Mouse (Mus musculus): ENCODE data around the gene 1110017D15Rik.

DNA sequence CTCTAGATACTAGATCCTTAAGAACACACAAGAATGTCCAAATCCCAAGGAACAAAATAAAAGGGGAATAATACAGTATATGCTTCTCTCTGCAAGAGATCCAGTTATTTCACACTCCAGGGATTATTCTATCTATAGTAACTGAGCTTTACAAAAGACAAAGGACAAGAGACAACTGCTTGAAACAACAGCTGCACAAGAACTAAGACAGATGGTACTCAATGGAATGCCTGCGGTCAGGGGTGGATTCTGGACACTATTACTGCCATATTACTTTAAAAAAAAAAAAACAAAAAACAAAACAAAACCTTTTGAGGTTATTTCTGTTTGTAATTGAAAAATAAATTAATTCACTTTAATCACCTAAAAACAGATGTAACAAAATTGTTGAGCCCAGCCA lies 56.4 kb downstream of the 1110017D15Rik start:
- no peak for TF ChIP-seq GATA2 (IDR thresholded peaks at IDR 0.05; ENCODE audit: borderline replicate concordance, low read depth, low read length)
- TF ChIP-seq TAL1 (conservative IDR thresholded peaks at IDR 0.05; ENCODE audit: low read depth, low read length) = no peak
- TF ChIP-seq CTCF (IDR thresholded peaks at IDR 0.05; ENCODE audit: low read depth, low read length) = no peak
- TF ChIP-seq POLR2AphosphoS5 (IDR thresholded peaks at IDR 0.05; ENCODE audit: insufficient replicate concordance, low read depth, low read length) = no peak

Measured in G1E (cell line).